Mouse (Mus musculus): ENCODE data around the gene Mybph. TPM values are rescaled to one million over a fixed set of nuclear protein-coding genes. Genes with fewer than 3 reads are reported as not detected.
"Not testable (repeated sequence)": the region's sequence is repeated elsewhere in the genome, so short reads cannot be mapped to it uniquely, and the experiment has no call there.

The Mybph gene
- total RNA-seq, 2 experiments from 2014 or later, result 0.17 to 0.19 TPM

DNA sequence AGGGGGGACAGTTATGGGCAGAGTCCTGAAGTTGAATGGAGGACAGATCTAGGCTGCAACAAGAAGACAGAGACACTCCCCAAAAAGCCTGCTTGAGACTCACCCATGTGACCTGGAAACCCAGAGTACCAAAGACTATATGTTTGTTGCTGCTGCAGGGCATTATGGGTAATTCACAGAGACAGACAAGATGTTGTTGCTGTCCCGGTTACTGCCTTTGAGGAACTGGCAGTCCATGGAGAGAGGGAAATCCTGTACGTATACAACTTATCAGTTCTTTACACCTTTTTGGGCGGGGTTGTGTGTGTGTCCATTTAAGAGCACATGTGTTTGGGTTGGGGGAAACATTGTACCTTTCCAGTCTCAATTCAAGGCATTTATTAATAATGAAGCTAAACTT is 38.4 kb downstream of the Mybph start:
- no peak for DNase-seq (ENCODE audit: extremely low spot score in 1 of 2, low spot score in 1 of 2)

DNA sequence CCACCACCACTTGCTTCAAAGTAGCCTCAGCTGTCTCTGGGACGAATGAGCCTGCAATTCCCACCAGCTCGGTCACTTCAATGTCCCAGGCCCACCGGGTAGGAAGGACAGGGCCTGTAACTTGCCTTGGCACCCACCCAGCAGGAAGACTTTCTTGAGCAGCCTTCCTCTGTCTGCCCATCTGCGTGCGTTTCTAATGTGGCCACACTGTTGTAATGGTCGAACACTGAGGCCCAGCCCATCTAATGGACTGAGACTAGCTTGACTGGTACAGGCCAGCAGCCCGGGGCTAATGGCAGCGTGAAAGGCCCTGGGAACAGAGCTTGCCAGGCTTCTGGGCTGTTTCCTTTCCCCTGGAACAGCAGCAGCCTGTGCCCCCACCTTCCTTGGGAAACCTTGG is 39.1 kb downstream of the Mybph start:
- DNase-seq (ENCODE audit: extremely low spot score in 1 of 2, low spot score in 1 of 2), result no peak

DNA sequence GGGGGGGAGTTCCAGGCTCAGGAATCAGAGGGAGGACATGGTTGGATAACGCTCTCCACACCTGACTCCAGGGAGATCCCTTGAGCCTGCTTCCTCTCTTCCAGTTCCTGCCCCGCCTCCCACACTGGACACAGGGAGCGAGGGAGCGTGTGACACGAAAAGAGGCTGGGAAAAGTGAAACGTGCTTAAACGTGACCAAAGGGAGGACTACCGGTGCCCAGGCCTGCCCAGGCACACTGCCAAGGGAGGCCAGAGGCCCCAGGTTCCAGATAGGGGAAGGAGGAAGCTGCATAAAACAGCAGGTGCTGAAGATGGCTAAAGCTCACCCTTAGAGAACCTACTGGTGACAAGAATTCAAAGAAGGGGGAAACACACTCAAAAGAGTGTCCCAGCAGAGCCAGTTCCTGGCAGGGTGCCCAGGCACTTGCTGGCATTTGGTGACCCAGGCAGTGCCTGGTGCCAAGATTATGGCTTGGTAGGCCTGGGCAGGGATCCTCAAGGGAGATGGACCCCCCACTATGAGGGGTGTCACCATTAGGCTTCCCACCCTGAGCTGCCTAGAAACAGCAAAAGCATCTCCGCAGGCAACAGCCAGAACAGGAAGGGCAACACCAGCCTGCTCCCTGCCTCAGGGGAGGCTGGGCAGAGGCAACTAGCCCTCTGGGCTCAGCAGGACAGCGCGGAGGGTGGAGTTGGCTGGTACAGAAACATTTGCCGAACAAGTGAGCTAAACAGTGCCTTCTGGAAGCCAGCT is 39.7 kb downstream of the Mybph start:
- DNase-seq (ENCODE audit: extremely low spot score in 1 of 2, low spot score in 1 of 2), result peak; percentile 55 to 69

DNA sequence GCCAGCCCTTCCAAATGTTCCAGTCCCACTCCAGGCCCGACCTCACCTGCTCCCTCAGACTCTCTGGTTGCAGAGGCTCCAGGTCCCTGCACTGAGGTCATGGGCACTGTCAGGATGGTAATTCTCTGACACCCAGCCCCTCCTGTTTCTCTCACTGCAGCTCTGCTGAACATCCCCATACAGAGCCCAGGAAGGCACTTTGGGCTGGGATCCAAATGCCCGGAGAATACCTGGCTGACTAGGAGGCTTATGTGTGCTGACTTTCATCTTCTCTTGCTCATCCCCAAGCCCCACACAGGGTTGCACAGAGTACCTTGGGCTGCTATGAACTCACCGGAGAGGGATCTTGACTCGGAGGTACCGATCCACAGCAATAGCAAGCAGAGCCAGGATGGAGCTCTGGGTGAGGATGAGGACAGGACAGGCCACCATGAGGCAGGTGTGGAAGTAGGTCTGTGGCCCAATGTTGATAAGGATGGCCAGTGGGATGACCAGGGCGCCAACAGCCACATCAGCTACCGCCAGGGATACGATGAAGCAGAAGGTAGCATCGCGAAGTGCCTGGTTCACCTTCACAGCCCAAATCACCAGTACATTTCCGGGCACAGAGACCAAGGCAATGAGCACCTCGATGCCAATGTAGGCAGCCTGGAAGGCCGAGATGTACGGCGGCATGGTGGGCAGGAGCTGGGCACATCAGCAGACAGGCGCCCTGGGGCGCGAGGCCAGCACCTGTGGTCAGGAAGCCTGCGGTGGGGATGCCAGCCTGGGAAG is 40.6 kb downstream of the Mybph start:
- DNase-seq (ENCODE audit: extremely low spot score in 1 of 2, low spot score in 1 of 2), result no peak

DNA sequence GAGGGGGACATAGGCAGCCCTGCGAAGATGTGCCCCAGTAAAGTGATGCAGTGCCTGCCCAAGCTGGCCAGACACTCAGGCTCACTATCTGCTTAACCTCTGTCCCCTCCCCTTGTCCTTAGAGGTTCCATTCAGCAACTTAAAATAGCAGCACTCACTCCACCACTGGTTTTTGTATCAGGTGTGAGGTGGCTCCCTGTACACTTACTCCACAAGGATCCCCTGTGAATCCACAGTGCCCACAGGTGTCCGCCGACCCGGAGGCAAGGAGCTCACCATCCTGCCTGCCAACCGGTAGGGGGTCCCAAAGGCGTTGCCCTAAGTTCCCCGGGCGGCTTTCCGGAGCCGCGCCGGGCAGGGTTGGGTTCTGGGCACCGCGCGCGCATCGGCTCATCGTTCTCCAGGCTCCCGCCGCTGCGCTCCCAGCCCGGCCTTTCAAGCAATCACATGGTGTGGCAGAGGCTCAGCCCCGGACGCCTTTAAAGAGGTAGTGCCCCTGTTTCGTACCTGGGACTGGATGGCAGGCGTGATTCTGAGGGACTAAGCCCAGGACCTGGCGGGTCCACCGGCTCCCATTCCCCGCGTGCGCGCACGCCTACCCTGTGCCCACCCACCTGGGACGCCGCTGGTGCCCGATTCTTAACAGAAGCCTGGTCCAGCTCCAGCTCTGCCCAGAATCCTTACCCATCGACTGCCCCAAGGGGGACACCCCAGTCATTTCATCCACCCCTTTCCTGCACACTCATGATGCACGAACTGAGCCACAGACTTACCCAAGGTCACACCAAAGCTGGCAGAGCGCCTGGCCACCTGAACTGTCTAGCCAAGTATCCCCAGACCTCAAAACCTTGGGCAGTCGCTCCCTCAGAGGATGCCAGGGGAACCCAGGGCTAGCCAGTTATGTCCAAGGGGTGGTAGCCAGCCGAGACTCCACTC is 41.5 kb downstream of the Mybph start:
- DNase-seq (ENCODE audit: extremely low spot score in 1 of 2, low spot score in 1 of 2), result peak; percentile 62 to 67

DNA sequence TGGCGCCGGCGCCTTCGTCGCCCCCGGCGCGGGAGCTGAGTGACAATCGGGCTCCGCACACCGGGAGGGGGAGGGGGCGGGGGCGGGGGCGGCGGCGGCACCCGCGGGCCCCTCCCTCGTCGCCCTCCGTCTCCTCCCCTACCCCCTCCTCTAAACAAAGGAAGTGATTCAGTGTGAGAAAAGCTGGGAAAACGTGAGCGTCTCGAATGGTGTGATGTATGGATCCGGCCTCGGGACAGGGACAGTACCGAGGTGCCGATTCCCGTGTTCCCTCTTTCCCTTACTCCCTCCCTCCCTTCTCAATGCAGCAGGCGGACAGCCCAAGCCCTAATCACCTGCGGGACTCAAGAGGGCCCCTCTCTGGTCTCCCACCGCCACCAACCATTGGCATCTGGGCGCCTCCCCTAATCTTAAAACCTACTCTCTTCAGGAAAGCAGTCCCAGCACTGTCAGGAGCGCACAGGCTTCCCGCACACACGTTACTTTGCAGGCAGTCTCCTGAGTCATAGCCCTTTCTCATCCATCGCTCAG is 42.2 kb downstream of the Mybph start, which contains the start of gene Adora1:
Gene Adora1 (minus strand): TSS at position 41 of the 531 bp plus-strand sequence.
- no peak for DNase-seq (ENCODE audit: extremely low spot score in 1 of 2, low spot score in 1 of 2)

DNA sequence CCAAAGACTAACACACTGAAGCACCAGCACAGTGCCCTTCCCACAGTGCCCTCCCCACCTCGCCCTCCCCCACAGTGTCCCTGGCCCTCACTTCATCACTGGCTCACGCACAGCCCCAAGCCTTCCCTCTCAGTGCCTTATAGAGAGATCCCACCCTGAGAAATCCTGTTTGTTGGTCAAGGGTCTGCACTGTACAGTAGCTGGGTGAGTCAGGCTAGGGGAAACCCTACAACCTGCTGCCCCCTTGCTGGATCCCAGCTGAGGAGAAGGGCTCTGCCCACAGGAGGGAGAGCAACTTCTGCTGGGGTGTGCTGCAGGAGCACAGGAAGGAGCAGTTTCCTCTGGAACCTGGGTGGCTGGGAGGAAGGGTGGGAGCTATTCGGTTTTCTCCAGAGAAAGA is 42.9 kb downstream of the Mybph start:
- DNase-seq (ENCODE audit: extremely low spot score in 1 of 2, low spot score in 1 of 2), result no peak

- DNase-seq (ENCODE audit: extremely low spot score in 1 of 2, low spot score in 1 of 2), result no peak
These were observed 44.2 kb downstream of the Mybph start for GRCm38 (mm10) chr1:134237438-134237837.

DNA sequence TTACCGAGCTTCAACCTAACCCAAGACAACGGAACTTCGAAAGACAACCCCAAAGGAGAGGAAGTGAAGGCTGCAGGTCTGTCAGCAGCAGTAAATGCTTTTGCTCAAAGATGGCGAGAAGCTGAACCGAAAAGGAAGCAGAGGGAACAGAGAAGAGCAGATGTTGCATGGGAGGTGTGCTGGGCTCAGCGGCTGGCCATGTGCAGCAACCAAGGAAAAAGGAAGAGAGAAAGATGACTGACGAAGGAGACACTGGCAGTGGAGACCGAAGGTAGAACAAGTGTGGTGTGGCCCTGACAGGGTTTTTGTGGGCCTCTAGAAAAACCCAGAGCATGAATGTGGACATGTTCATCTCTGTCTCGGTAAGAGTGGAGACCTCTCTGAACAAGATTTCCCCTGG is 47.5 kb downstream of the Mybph start:
- DNase-seq (ENCODE audit: extremely low spot score in 1 of 2, low spot score in 1 of 2), result no peak

DNA sequence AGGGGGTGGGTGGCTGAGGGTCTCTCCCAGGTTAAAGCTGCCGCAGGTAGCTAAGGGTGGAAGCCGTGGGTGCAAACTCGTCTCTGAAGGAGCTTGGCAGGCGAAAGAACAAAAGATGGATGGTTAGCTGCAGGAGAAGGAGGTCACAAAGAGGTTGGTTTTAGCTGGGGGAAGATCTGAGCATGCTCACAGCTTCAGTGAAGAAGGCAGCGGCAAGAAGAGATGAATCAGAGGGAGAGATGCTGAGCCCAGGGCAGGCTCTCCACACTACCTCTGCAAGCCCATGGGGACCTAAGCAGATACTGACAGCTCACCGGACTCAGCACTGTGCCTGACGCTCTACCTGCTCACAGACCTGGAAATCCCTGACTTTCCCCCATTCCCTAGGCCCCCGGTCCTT is 48.0 kb downstream of the Mybph start:
- DNase-seq (ENCODE audit: extremely low spot score in 1 of 2, low spot score in 1 of 2), result no peak

DNA sequence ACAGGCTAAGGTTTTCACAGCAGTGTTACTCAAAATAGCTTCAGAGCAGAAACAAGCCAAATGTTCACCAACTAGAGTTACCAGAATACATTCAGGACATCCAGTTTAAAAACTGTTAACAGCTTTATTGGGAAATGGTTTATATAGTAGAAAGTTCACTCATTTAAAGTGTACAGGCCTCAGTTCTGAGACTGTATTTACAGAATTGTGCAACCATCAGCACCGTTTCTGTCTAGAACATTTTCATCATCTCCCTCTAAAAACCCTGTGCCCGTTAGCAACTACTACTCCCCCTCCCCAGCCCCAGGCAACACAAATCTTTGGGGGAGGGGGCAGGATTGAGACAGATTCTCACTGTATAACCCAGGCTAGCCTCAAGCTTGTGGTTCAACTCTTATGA is 49.0 kb downstream of the Mybph start:
- no peak for DNase-seq (ENCODE audit: extremely low spot score in 1 of 2, low spot score in 1 of 2)

GRCm38 (mm10) chr1:134243505-134243904 is 50.3 kb downstream of the Mybph start:
- DNase-seq (ENCODE audit: extremely low spot score in 1 of 2, low spot score in 1 of 2), result no peak

DNA sequence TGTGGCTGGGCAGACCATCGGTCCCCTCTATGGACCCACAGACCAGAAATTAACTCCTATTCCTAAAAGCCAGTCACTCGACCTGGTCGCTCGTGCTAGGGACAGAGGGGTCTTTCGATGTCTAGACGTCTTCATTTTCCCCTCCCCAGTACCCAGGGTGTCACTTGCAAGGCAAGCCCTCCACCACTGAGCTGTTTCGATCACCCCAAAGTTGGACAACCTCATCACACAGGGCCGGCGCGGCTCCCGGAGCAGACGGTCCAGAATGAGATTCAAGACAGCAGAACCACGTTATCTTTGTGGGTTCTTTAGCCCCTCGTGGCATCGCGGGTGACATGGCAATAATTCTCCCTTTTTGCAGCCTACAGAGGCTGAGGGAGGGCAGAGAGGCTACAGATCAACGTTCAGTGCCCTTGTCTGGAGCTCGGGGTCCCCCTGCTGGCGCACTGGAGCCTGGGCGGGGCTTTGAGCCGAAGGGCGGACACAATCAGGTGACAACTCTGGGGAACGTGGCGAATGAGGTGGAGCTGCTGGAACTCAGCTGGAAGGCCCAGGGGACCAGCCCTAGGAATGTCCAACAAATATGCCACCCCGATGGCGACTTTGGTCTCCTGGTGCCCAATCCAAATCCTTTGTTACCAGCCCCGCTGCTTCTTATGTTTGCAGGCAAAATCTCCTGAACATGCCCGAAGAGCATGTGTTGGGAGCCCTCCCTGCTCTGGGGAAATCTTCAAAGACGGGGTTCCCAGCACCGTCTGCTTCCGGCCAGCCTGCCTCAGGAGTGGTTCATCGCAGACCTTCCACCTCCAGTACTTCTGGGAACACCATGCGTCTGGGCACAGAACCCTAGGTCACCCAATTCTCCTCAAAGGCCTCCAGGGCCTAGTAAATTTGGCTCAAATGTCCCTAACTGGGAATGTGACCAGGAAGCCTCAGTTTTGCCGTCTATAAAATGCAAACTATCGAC is 51.0 kb downstream of the Mybph start:
- peak; percentile 88 to 98 for DNase-seq (ENCODE audit: extremely low spot score in 1 of 2, low spot score in 1 of 2)

DNA sequence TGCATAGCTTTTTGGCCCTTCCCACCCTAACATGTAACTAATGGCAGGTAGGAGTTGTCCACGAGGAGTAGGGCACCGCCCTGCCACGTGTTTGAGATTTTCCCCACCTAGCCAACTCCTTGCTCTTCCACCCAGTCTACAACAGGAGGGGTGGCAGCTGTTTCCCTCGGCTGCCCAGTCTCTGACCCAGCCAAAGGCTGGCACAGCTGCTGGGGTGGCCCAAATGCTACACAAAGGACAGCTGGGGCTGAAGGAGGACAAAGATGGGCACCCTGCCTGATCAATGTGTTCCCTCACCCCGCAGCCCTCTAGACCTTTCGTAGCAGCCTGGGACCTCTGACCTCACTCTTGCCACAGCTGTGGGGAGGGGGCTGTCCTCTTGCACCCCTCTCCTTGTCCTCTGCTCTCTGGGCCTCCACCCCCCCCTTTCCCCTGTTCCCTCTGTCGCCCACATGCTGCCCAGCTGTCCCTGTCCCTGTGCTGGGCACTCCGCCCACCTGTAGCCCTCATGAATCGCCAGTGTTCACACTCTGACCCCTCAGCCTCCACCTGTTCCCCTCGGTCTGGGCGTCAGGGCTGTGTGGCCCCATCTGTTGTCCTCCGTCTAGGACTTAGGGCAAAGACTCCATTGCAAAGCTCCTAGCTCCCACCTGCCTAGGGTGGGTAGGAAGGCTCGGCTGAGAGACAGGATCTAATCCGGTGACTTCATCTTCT is 51.9 kb downstream of the Mybph start:
- no peak for DNase-seq (ENCODE audit: extremely low spot score in 1 of 2, low spot score in 1 of 2)

DNA sequence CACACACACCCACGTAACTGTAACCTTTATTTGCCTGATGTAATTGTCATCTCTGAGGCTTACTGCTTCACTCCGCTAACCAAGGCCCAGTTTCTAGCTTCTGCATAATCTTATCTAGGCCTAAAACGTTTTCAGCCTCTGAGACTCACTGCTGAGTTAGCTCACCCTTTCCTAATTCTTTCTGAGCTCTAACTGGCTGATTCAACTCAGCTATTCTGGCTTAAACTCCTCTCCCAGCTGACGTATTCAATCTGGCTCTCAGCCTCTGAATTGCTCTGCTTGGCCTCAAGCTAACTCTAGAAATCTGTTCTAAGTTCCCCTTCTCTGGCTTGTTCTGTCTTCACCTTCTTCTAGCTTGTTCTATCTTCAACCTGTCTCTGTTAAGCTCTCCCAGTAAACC is 53.3 kb downstream of the Mybph start:
- DNase-seq (ENCODE audit: extremely low spot score in 1 of 2, low spot score in 1 of 2), result no peak

- not testable (repeated sequence) for DNase-seq (ENCODE audit: extremely low spot score in 1 of 2, low spot score in 1 of 2)
These were observed 56.4 kb downstream of the Mybph start for GRCm38 (mm10) chr1:134249681-134250080.

All from layer of hippocampus, postnatal 25 days (tissue).